Mouse (Mus musculus): Measurements from ENCODE around the gene Rack1. TPM values are rescaled to one million over a fixed set of nuclear protein-coding genes. Genes with fewer than 3 reads are reported as not detected.

The Rack1 gene
- total RNA-seq, 4 experiments from 2014 or later: 240 to 284 (median 258) TPM

GRCm38 (mm10) chr11:48795221-48795620 lies 4.9 kb upstream of the Rack1 start:
- no peak for DNase-seq (ENCODE audit: low spot score in 2 of 2)

GRCm38 (mm10) chr11:48796290-48796689 lies 3.8 kb upstream of the Rack1 start:
- no peak for DNase-seq (ENCODE audit: low spot score in 2 of 2)

- DNase-seq (ENCODE audit: low spot score in 2 of 2): no peak
Observed at GRCm38 (mm10) chr11:48797287-48797686, 2.8 kb upstream of the Rack1 start.

- no peak for DNase-seq (ENCODE audit: low spot score in 2 of 2)
Observed at GRCm38 (mm10) chr11:48798308-48798707, 1.8 kb upstream of the Rack1 start.

GRCm38 (mm10) chr11:48798984-48799920 lies 880 bp upstream of the Rack1 start:
- no peak for DNase-seq (ENCODE audit: low spot score in 2 of 2)

GRCm38 (mm10) chr11:48801831-48802772 lies 2.0 kb downstream of the Rack1 start:
- no peak for DNase-seq (ENCODE audit: low spot score in 2 of 2)

GRCm38 (mm10) chr11:48803988-48804387 lies 3.9 kb downstream of the Rack1 start:
- no peak for DNase-seq (ENCODE audit: low spot score in 2 of 2)

- no peak for DNase-seq (ENCODE audit: low spot score in 2 of 2)
Observed at GRCm38 (mm10) chr11:48804922-48805321, 4.8 kb downstream of the Rack1 start.

- DNase-seq (ENCODE audit: low spot score in 2 of 2): peak; percentile 44 to 53
Observed at GRCm38 (mm10) chr11:48806856-48807562, 6.9 kb downstream of the Rack1 start.

GRCm38 (mm10) chr11:48807563-48808303 lies 7.6 kb downstream of the Rack1 start:
- no peak for DNase-seq (ENCODE audit: low spot score in 2 of 2)

GRCm38 (mm10) chr11:48808304-48808646 lies 8.1 kb downstream of the Rack1 start:
- no peak for DNase-seq (ENCODE audit: low spot score in 2 of 2)

GRCm38 (mm10) chr11:48808737-48809433 lies 8.8 kb downstream of the Rack1 start:
- DNase-seq (ENCODE audit: low spot score in 2 of 2): no peak

- no peak for DNase-seq (ENCODE audit: low spot score in 2 of 2)
Observed at GRCm38 (mm10) chr11:48809434-48809830, 9.3 kb downstream of the Rack1 start.

GRCm38 (mm10) chr11:48810142-48810541 lies 10.0 kb downstream of the Rack1 start:
- DNase-seq (ENCODE audit: low spot score in 2 of 2): no peak

- no peak for DNase-seq (ENCODE audit: low spot score in 2 of 2)
Observed at GRCm38 (mm10) chr11:48813782-48814181, 13.7 kb downstream of the Rack1 start.

- no peak for DNase-seq (ENCODE audit: low spot score in 2 of 2)
Observed at GRCm38 (mm10) chr11:48815851-48816250, 15.7 kb downstream of the Rack1 start.

- peak; percentile 48 to 58 for DNase-seq (ENCODE audit: low spot score in 2 of 2)
Observed at GRCm38 (mm10) chr11:48816281-48816781, 16.2 kb downstream of the Rack1 start.

- peak; percentile 98 for DNase-seq (ENCODE audit: low spot score in 2 of 2)
Observed at GRCm38 (mm10) chr11:48816800-48817665, 16.9 kb downstream of the Rack1 start, which contains the start of gene Trim41. TSS of gene Trim41 (minus strand) at chr11:48817353.

- no peak for DNase-seq (ENCODE audit: low spot score in 2 of 2)
Observed at GRCm38 (mm10) chr11:48817794-48818193, 17.7 kb downstream of the Rack1 start.

Measured in layer of hippocampus, adult 8-10 months (tissue).